Mouse (Mus musculus) limb, embryonic 11.5 days (tissue): ENCODE data around the gene Eef1g. TPM values are rescaled to one million over a fixed set of nuclear protein-coding genes. Genes with fewer than 3 reads are reported as not detected.
A peak's percentile ranks its signal among the peaks of the same experiment; 100 is the strongest.
"Not testable (repeated sequence)": the region's sequence is repeated elsewhere in the genome, so short reads cannot be mapped to it uniquely, and the experiment has no call there.

Source experiments
- ATAC-seq: fragments of 200-750 bp; cut with Nextera tagmentation; 2 replicates; pipeline ENCODE4 v1.8.0; 2017; ENCODE audit warnings: low read depth; ENCODE audit not compliant: insufficient number of reproducible peaks, low FRiP score, low TSS enrichment
- DNase-seq: peaks from one replicate; pipeline ENCODE4 v3.0.0-alpha.2; 2015; ENCODE audit warnings: low spot score
- H3K27ac ChIP-seq: fragments of 300-500 bp; sonication (generic); replicated peaks from 2 replicates; pipeline ENCODE4 v1.5.1; 2014; ENCODE audit warnings: low read depth, mild to moderate bottlenecking, low read length
- H3K27me3 ChIP-seq: fragments of 300-500 bp; sonication (generic); 2 replicates; pipeline ENCODE4 v1.6.1; 2014; ENCODE audit warnings: mild to moderate bottlenecking, low read length, mixed read lengths; ENCODE audit not compliant: control insufficient read depth, insufficient read depth
- H3K36me3 ChIP-seq: fragments of 300-500 bp; sonication (generic); 2 replicates; pipeline ENCODE4 v1.6.1; 2014; ENCODE audit warnings: mild to moderate bottlenecking, low read length, moderate library complexity, mixed read lengths; ENCODE audit not compliant: control insufficient read depth, insufficient read depth
- H3K4me1 ChIP-seq: fragments of 300-500 bp; sonication (generic); 2 replicates; pipeline ENCODE4 v1.6.1; 2014; ENCODE audit warnings: low read length, mixed read lengths; ENCODE audit not compliant: control insufficient read depth, insufficient read depth
- H3K4me2 ChIP-seq: fragments of 300-500 bp; sonication (generic); 2 replicates; pipeline ENCODE4 v1.6.1; 2014; ENCODE audit warnings: low read depth, mild to moderate bottlenecking, moderate library complexity; ENCODE audit not compliant: severe bottlenecking
- H3K4me3 ChIP-seq: fragments of 300-500 bp; sonication (generic); 2 replicates; pipeline ENCODE4 v1.5.1; 2014; ENCODE audit warnings: low read depth, low read length
- H3K9ac ChIP-seq: fragments of 300-500 bp; sonication (generic); 2 replicates; pipeline ENCODE4 v1.6.1; 2014; ENCODE audit warnings: mild to moderate bottlenecking, low read length
- H3K9me3 ChIP-seq: fragments of 300-500 bp; sonication (generic); 2 replicates; pipeline ENCODE4 v1.6.1; 2016; ENCODE audit warnings: low read length; ENCODE audit not compliant: control insufficient read depth
- WGBS: fragments of 180-500 bp; shearing (Covaris S2); extraction: QIAGEN DNeasy Blood & Tissue Kit; methylation state at CpG from one replicate; pipeline ENCODE4 v1.1.7; 2014; 5-methylcytosine and 5-hydroxymethylcytosine counted together
- polyA plus RNA-seq: library from polyadenylated mRNA; unstranded; fragments of >200 nt; fragmentation: Nextera tagmentation; extraction: Ambion mirVana; gene quantifications from 2 replicates; pipeline ENCODE4 v1.2.1, GENCODE M21; 2014

Gene Eef1g
- polyA plus RNA-seq, 1 experiment from 2014 or later = 588 TPM

GRCm38 (mm10) chr19:8997546-8997945 is 30.7 kb downstream of the Eef1g start:
- H3K4me2 ChIP-seq = no peak overlapping the region
- no peak for ATAC-seq
- DNase-seq = peak; percentile 37
- no peak overlapping the region; the same call in 1 of the 2 replicates for H3K27ac ChIP-seq
- peaks cover 3% of the 10 kb centered on the region; the same call in 1 of the 2 replicates for H3K36me3 ChIP-seq
- no peak overlapping the region for H3K4me3 ChIP-seq
- H3K4me1 ChIP-seq = peaks cover 11% of the 10 kb centered on the region; the same call in 1 of the 2 replicates
- no peaks in the 10 kb centered on the region for H3K9me3 ChIP-seq
- 74% methylated on average over 4 of the region's 4 CpGs for WGBS
- no peak overlapping the region; the same call in 1 of the 2 replicates for H3K9ac ChIP-seq
- no peaks in the 10 kb centered on the region for H3K27me3 ChIP-seq

- DNase-seq (no peak), ATAC-seq (no peak)
- Histone ChIP-seq H3K27ac (no peak overlapping the region), H3K9ac (no peak overlapping the region), H3K9me3 (no peaks in the 10 kb centered on the region), H3K27me3 (no peaks in the 10 kb centered on the region), H3K36me3 (peaks cover 3% of the 10 kb centered on the region; the same call in 1 of the 2 replicates), H3K4me3 (no peak overlapping the region), H3K4me2 (no peak overlapping the region), H3K4me1 (0 out of 2 replicates have a peak, but pooled peaks cover 2% of the 10 kb centered on the region)
- WGBS = 80% methylated on average over 6 of the region's 6 CpGs
Observed at GRCm38 (mm10) chr19:8998546-8998945, 31.7 kb downstream of the Eef1g start.

DNA sequence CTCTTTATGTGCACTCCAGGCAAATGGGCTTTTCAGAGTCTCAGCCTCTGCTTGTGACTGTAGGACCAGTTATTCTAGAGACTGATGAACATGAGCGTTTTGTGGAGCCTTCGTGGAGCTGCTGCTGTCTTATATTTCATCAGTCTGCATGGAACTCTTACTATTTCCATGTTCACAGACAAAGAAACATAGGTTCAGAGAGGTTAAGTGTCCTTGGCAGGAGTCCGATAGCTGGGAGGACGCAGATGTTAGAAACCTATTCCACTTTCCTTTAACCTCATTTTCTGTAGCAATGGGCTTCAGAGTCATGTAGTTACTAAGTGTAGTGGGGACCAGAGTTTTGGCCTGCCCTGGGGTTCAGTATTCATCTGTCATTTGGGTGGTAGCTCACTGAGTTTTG is 32.4 kb downstream of the Eef1g start:
- Histone ChIP-seq H3K36me3 (peaks cover 3% of the 10 kb centered on the region; the same call in 1 of the 2 replicates), H3K9me3 (no peaks in the 10 kb centered on the region), H3K4me1 (0 out of 2 replicates have a peak, but pooled peaks cover 2% of the 10 kb centered on the region), H3K27me3 (no peaks in the 10 kb centered on the region), H3K9ac (no peak overlapping the region), H3K4me3 (no peak overlapping the region), H3K27ac (no peak overlapping the region), H3K4me2 (no peak overlapping the region)
- no peak for ATAC-seq
- no peak for DNase-seq
- WGBS = 90% methylated on average over 4 of the region's 4 CpGs

DNA sequence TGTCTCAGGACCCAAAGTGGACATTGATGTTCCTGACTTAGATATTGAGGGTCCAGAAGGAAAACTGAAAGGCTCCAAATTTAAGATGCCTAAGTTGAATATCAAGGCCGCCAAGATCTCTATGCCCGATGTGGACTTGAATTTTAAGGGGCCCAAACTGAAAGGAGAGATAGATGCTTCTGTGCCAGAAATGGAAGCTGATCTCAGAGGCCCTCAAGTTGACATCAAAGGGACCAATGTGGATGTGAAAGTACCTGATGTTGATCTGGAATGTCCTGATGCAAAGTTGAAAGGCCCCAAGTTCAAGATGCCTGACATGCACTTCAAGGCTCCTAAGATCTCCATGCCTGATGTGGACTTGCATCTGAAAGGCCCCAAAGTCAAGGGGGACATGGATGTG is 40.1 kb downstream of the Eef1g start:
- DNase-seq, ATAC-seq, H3K9ac ChIP-seq, H3K36me3 ChIP-seq, H3K4me1 ChIP-seq, H3K4me2 ChIP-seq, H3K27ac ChIP-seq, H3K27me3 ChIP-seq, H3K9me3 ChIP-seq, H3K4me3 ChIP-seq: not testable (repeated sequence)
- 100% methylated on average over 2 of the region's 2 CpGs for WGBS

DNA sequence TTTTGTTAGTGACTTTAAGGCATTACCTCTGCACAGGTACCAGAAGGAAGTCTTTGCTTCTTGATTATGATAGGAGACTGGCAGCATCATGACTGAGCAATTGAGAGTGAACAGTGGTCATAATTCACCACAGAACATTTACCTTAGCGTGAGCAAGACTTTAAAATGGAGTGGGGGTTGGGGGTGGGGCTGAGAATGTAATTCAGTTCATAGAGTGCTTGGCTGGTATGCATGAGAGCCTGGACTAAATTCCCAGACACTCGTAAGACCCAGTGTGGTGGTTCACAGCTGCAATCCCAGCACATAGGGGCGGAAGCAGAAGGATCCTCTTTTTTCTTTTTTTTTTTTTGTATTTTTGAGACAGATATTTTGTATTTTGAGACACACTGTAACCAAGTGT is 52.5 kb downstream of the Eef1g start:
- no peak overlapping the region for H3K4me3 ChIP-seq
- no peak for DNase-seq
- no peaks in the 10 kb centered on the region; the same call in 1 of the 2 replicates for H3K36me3 ChIP-seq
- H3K27me3 ChIP-seq = no peaks in the 10 kb centered on the region
- H3K4me2 ChIP-seq = no peak overlapping the region
- no peak overlapping the region for H3K27ac ChIP-seq
- no peak overlapping the region for H3K9ac ChIP-seq
- H3K9me3 ChIP-seq = no peaks in the 10 kb centered on the region
- no peaks in the 10 kb centered on the region for H3K4me1 ChIP-seq
- ATAC-seq = no peak
- 84% methylated on average over 3 of the region's 3 CpGs for WGBS

DNA sequence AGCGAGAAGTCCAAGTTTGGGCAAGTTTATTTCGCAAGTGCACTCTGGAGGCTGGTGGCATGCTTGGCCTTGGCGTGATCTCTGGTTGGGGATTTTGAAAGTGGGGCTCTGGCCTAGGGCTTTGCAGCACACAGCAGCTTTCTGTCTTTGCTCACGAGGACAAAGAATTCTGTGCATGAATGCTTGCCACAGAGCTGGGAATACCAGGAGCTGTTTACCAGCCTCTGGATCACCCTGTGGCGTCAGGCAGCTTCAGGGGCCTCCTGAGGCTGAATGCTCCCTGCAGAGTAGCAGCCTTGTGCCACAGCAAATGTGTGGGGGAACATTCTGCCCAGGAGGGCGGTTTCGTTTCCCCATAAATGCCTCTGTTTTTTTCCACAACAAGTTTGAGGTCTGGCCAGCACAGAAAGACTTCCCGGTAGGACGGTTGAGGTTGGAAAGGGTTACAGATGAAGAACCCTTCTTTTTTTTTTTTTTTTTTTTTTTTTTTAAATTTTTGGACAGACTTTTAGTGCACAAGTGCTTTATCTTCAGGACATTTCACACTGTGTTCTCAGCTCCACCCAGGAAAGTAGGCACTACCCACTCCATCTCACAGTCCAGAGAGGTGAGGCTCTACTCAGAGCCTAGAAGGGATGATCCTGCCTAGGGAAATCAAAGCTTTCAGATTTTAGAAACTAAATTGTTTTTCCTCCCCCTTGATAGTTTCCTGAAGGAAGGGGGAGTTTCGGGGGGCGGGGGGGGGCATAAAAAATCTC is 56.4 kb downstream of the Eef1g start:
- H3K4me1 ChIP-seq = no peaks in the 10 kb centered on the region
- no peak for ATAC-seq
- no peak for DNase-seq
- H3K4me2 ChIP-seq = no peak overlapping the region
- H3K27me3 ChIP-seq = no peaks in the 10 kb centered on the region
- H3K9me3 ChIP-seq = no peaks in the 10 kb centered on the region
- no peak overlapping the region for H3K27ac ChIP-seq
- no peak overlapping the region for H3K4me3 ChIP-seq
- no peaks in the 10 kb centered on the region for H3K36me3 ChIP-seq
- WGBS = 59% methylated on average over 11 of the region's 11 CpGs
- H3K9ac ChIP-seq = no peak overlapping the region

- ATAC-seq (no peak), DNase-seq (no peak)
- Histone ChIP-seq H3K9ac (no peak overlapping the region), H3K36me3 (no peaks in the 10 kb centered on the region), H3K9me3 (no peaks in the 10 kb centered on the region), H3K4me3 (no peak overlapping the region), H3K27ac (no peak overlapping the region), H3K4me2 (no peak overlapping the region), H3K27me3 (no peaks in the 10 kb centered on the region), H3K4me1 (no peaks in the 10 kb centered on the region)
- 90% methylated on average over 5 of the region's 5 CpGs for WGBS
Observed at GRCm38 (mm10) chr19:9025562-9026257, 58.9 kb downstream of the Eef1g start.

- ATAC-seq = no peak
- no peaks in the 10 kb centered on the region for H3K27me3 ChIP-seq
- no peaks in the 10 kb centered on the region for H3K9me3 ChIP-seq
- no peak for DNase-seq
- no peak overlapping the region for H3K4me3 ChIP-seq
- H3K4me1 ChIP-seq = no peaks in the 10 kb centered on the region
- no peak overlapping the region for H3K27ac ChIP-seq
- H3K9ac ChIP-seq = no peak overlapping the region
- H3K36me3 ChIP-seq = no peaks in the 10 kb centered on the region
- WGBS = 86% methylated on average over 4 of the region's 4 CpGs
- no peak overlapping the region for H3K4me2 ChIP-seq
Observed at GRCm38 (mm10) chr19:9026634-9027033, 59.8 kb downstream of the Eef1g start.
